Mouse (Mus musculus) embryo, embryonic 10 days (tissue): ENCODE measurements at regions not wholly inside any gene's neighbourhood (a gene's known extent, or its start where the extent isn't known, plus 50 kb on each side); places are given as distances from the start of the nearest gene placed in this dataset.

Experiments
- DNase-seq: peaks from one replicate; pipeline ENCODE4 v3.0.0-alpha.2; 2015; ENCODE audit warnings: low spot score

GRCm38 (mm10) chr2:72886250-72886649 lies 94.0 kb downstream of the Sp3 start:
- no peak for DNase-seq
